Mouse (Mus musculus) retina, postnatal 1 day (tissue): ENCODE data around the gene Tmem145.
"Not testable (repeated sequence)": the region's sequence is repeated elsewhere in the genome, so short reads cannot be mapped to it uniquely, and the experiment has no call there.

ENCODE experiments used
- DNase-seq: peaks from one replicate; pipeline ENCODE4 v3.0.0-alpha.2; 2012

The Tmem145 gene

GRCm38 (mm10) chr7:25305956-25306613 lies at the start of gene Tmem145:
Gene Tmem145 (plus strand): TSS chr7:25306106.
- peak; percentile 84 for DNase-seq

GRCm38 (mm10) chr7:25261896-25262295 lies 44.0 kb upstream of the Tmem145 start:
- DNase-seq, result no peak

GRCm38 (mm10) chr7:25263968-25264870 lies 41.7 kb upstream of the Tmem145 start:
- no peak for DNase-seq

GRCm38 (mm10) chr7:25265743-25266142 lies 40.2 kb upstream of the Tmem145 start:
- DNase-seq, result not testable (repeated sequence)

GRCm38 (mm10) chr7:25266180-25266962 lies 39.5 kb upstream of the Tmem145 start:
- DNase-seq, result no peak

GRCm38 (mm10) chr7:25267301-25267750 lies 38.6 kb upstream of the Tmem145 start, which contains the start of gene Cic:
Gene Cic (plus strand): TSS chr7:25267704.
- DNase-seq, result peak; percentile 100

- DNase-seq, result peak; percentile 100
These were observed 38.0 kb upstream of the Tmem145 start for GRCm38 (mm10) chr7:25267751-25268463.

GRCm38 (mm10) chr7:25268588-25268987 lies 37.3 kb upstream of the Tmem145 start:
- no peak for DNase-seq

- no peak for DNase-seq
These were observed 36.9 kb upstream of the Tmem145 start for GRCm38 (mm10) chr7:25269029-25269428.

GRCm38 (mm10) chr7:25269545-25270271 lies 36.2 kb upstream of the Tmem145 start:
- no peak for DNase-seq

GRCm38 (mm10) chr7:25270652-25271633 lies 35.0 kb upstream of the Tmem145 start:
- no peak for DNase-seq

- no peak for DNase-seq
These were observed 34.1 kb upstream of the Tmem145 start for GRCm38 (mm10) chr7:25271651-25272444.

GRCm38 (mm10) chr7:25272445-25273258 lies 33.3 kb upstream of the Tmem145 start:
- DNase-seq, result no peak

GRCm38 (mm10) chr7:25273259-25274241 lies 32.4 kb upstream of the Tmem145 start:
- no peak for DNase-seq

GRCm38 (mm10) chr7:25274571-25274970 lies 31.3 kb upstream of the Tmem145 start:
- DNase-seq, result no peak

- DNase-seq, result no peak
These were observed 30.9 kb upstream of the Tmem145 start for GRCm38 (mm10) chr7:25274996-25275395.
